Mouse (Mus musculus): ENCODE data around the gene Erich4. TPM values are rescaled to one million over a fixed set of nuclear protein-coding genes. Genes with fewer than 3 reads are reported as not detected.
"Not testable (repeated sequence)": the region's sequence is repeated elsewhere in the genome, so short reads cannot be mapped to it uniquely, and the experiment has no call there.

Erich4 gene
- polyA plus RNA-seq, 1 experiment from 2014 or later, result 0.13 TPM

GRCm38 (mm10) chr7:25600666-25601065, 15.0 kb downstream of the Erich4 start:
- no peak for ATAC-seq
- no peak overlapping the region for H3K4me3 ChIP-seq
- WGBS (ENCODE audit: insufficient replicate concordance), result 76% methylated on average over 11 of the region's 11 CpGs
- H3K4me1 ChIP-seq, result no peaks in the 10 kb centered on the region
- no peak overlapping the region for H3K9ac ChIP-seq
- peaks cover 3% of the 10 kb centered on the region; the same call in 1 of the 2 replicates for H3K27me3 ChIP-seq (replicated peaks)
- H3K27ac ChIP-seq, result no peak overlapping the region
- no peaks in the 10 kb centered on the region for H3K9me3 ChIP-seq (replicated peaks)
- H3K36me3 ChIP-seq, result no peaks in the 10 kb centered on the region
- no peak overlapping the region for H3K4me2 ChIP-seq

GRCm38 (mm10) chr7:25599663-25600062, 16.0 kb downstream of the Erich4 start:
- H3K9ac ChIP-seq, result no peak overlapping the region
- ATAC-seq, result no peak
- H3K4me3 ChIP-seq, result no peak overlapping the region
- no peaks in the 10 kb centered on the region for H3K36me3 ChIP-seq
- no peaks in the 10 kb centered on the region for H3K4me1 ChIP-seq
- H3K27ac ChIP-seq, result no peak overlapping the region
- WGBS (ENCODE audit: insufficient replicate concordance), result 10% methylated on average over 10 of the region's 10 CpGs
- H3K4me2 ChIP-seq, result no peak overlapping the region
- H3K27me3 ChIP-seq (replicated peaks), result peaks cover 3% of the 10 kb centered on the region; the same call in 1 of the 2 replicates
- no peaks in the 10 kb centered on the region for H3K9me3 ChIP-seq (replicated peaks)

- no peaks in the 10 kb centered on the region for H3K4me1 ChIP-seq
- H3K27ac ChIP-seq, result no peak overlapping the region
- no peak for ATAC-seq
- H3K9me3 ChIP-seq (replicated peaks), result no peaks in the 10 kb centered on the region
- no peak overlapping the region for H3K9ac ChIP-seq
- no peak overlapping the region for H3K4me2 ChIP-seq
- no peaks in the 10 kb centered on the region for H3K36me3 ChIP-seq
- H3K4me3 ChIP-seq, result no peak overlapping the region
- H3K27me3 ChIP-seq (replicated peaks), result peaks cover 3% of the 10 kb centered on the region; the same call in 1 of the 2 replicates
- WGBS (ENCODE audit: insufficient replicate concordance), result 53% methylated on average over 3 of the region's 3 CpGs
Measured at GRCm38 (mm10) chr7:25593859-25594258, 21.8 kb downstream of the Erich4 start.

GRCm38 (mm10) chr7:25591226-25591625, 24.5 kb downstream of the Erich4 start:
- 50% methylated on average over 2 of the region's 2 CpGs for WGBS (ENCODE audit: insufficient replicate concordance)
- Histone ChIP-seq H3K9me3 (replicated peaks) (no peaks in the 10 kb centered on the region), H3K27ac (no peak overlapping the region), H3K27me3 (replicated peaks) (no peaks in the 10 kb centered on the region), H3K4me2 (no peak overlapping the region), H3K4me3 (no peak overlapping the region), H3K4me1 (no peaks in the 10 kb centered on the region), H3K9ac (no peak overlapping the region), H3K36me3 (no peaks in the 10 kb centered on the region)
- no peak for ATAC-seq

- Histone ChIP-seq H3K36me3 (no peaks in the 10 kb centered on the region), H3K4me1 (no peaks in the 10 kb centered on the region), H3K9ac (no peak overlapping the region), H3K4me2 (no peak overlapping the region), H3K4me3 (no peak overlapping the region), H3K9me3 (replicated peaks) (no peaks in the 10 kb centered on the region), H3K27me3 (replicated peaks) (no peaks in the 10 kb centered on the region), H3K27ac (no peak overlapping the region)
- no peak for ATAC-seq
- 51% methylated on average over 9 of the region's 9 CpGs for WGBS (ENCODE audit: insufficient replicate concordance)
Measured at GRCm38 (mm10) chr7:25585351-25586204, 30.1 kb downstream of the Erich4 start.

- H3K9me3 ChIP-seq (replicated peaks), result no peaks in the 10 kb centered on the region
- WGBS (ENCODE audit: insufficient replicate concordance), result 61% methylated on average over 5 of the region's 5 CpGs
Measured at GRCm38 (mm10) chr7:25584651-25585050, 31.0 kb downstream of the Erich4 start.

GRCm38 (mm10) chr7:25582301-25582810, 33.3 kb downstream of the Erich4 start:
- no peak overlapping the region for H3K27ac ChIP-seq
- 61% methylated on average over 15 of the region's 15 CpGs for WGBS (ENCODE audit: insufficient replicate concordance)
- no peaks in the 10 kb centered on the region for H3K27me3 ChIP-seq (replicated peaks)
- no peak overlapping the region for H3K4me2 ChIP-seq
- no peak overlapping the region for H3K9ac ChIP-seq
- H3K4me1 ChIP-seq, result no peaks in the 10 kb centered on the region
- ATAC-seq, result no peak
- H3K36me3 ChIP-seq, result no peaks in the 10 kb centered on the region
- no peak overlapping the region for H3K4me3 ChIP-seq
- H3K9me3 ChIP-seq (replicated peaks), result no peaks in the 10 kb centered on the region

More at GRCm38 (mm10) chr7:25584651-25585050, 31.0 kb downstream of the Erich4 start:
- Histone ChIP-seq H3K4me3 (no peak overlapping the region), H3K36me3 (no peaks in the 10 kb centered on the region), H3K27ac (no peak overlapping the region), H3K9ac (no peak overlapping the region), H3K4me1 (no peaks in the 10 kb centered on the region), H3K4me2 (no peak overlapping the region), H3K27me3 (replicated peaks) (no peaks in the 10 kb centered on the region)
- ATAC-seq, result no peak

- Histone ChIP-seq H3K4me2 (no peak overlapping the region), H3K4me1 (no peaks in the 10 kb centered on the region), H3K9me3 (replicated peaks) (no peaks in the 10 kb centered on the region), H3K4me3 (no peak overlapping the region), H3K36me3 (no peaks in the 10 kb centered on the region), H3K27me3 (replicated peaks) (no peaks in the 10 kb centered on the region), H3K27ac (no peak overlapping the region), H3K9ac (no peak overlapping the region)
- no peak for ATAC-seq
- WGBS (ENCODE audit: insufficient replicate concordance), result 66% methylated on average over 10 of the region's 10 CpGs
Measured at GRCm38 (mm10) chr7:25579441-25579840, 36.3 kb downstream of the Erich4 start.

- not testable (repeated sequence) for H3K36me3 ChIP-seq; H3K4me2 ChIP-seq; H3K27me3 ChIP-seq (replicated peaks); H3K4me3 ChIP-seq; H3K9ac ChIP-seq; H3K9me3 ChIP-seq (replicated peaks); ATAC-seq; H3K27ac ChIP-seq; H3K4me1 ChIP-seq
- WGBS (ENCODE audit: insufficient replicate concordance), result 57% methylated on average over 14 of the region's 14 CpGs
Measured at GRCm38 (mm10) chr7:25576793-25577437, 38.8 kb downstream of the Erich4 start.

GRCm38 (mm10) chr7:25576308-25576707, 39.4 kb downstream of the Erich4 start:
- not testable (repeated sequence) for H3K4me3 ChIP-seq; H3K27ac ChIP-seq; H3K4me1 ChIP-seq; H3K9me3 ChIP-seq (replicated peaks); H3K4me2 ChIP-seq; ATAC-seq; H3K9ac ChIP-seq; H3K27me3 ChIP-seq (replicated peaks); H3K36me3 ChIP-seq
- WGBS (ENCODE audit: insufficient replicate concordance), result 37% methylated on average over 6 of the region's 6 CpGs

GRCm38 (mm10) chr7:25575870-25576269, 39.8 kb downstream of the Erich4 start:
- Histone ChIP-seq H3K9me3 (replicated peaks) (no peaks in the 10 kb centered on the region), H3K36me3 (no peaks in the 10 kb centered on the region), H3K27me3 (replicated peaks) (no peaks in the 10 kb centered on the region), H3K4me1 (no peaks in the 10 kb centered on the region), H3K4me3 (no peak overlapping the region), H3K4me2 (no peak overlapping the region), H3K9ac (no peak overlapping the region), H3K27ac (no peak overlapping the region)
- no peak for ATAC-seq
- WGBS (ENCODE audit: insufficient replicate concordance), result 38% methylated on average over 8 of the region's 8 CpGs

- no peaks in the 10 kb centered on the region for H3K9me3 ChIP-seq (replicated peaks)
- no peaks in the 10 kb centered on the region for H3K27me3 ChIP-seq (replicated peaks)
- H3K4me2 ChIP-seq, result no peak overlapping the region
- WGBS (ENCODE audit: insufficient replicate concordance), result 67% methylated on average over 5 of the region's 5 CpGs
- H3K4me1 ChIP-seq, result no peaks in the 10 kb centered on the region
- H3K9ac ChIP-seq, result no peak overlapping the region
- H3K36me3 ChIP-seq, result no peaks in the 10 kb centered on the region
- no peak overlapping the region for H3K27ac ChIP-seq
- no peak overlapping the region for H3K4me3 ChIP-seq
- ATAC-seq, result no peak
Measured at GRCm38 (mm10) chr7:25575105-25575504, 40.6 kb downstream of the Erich4 start.
